Mouse (Mus musculus): Measurements from ENCODE around the gene Mpst. TPM values are rescaled to one million over a fixed set of nuclear protein-coding genes. Genes with fewer than 3 reads are reported as not detected.

Gene Mpst
- 136 and 145 TPM in 2 replicates for polyA plus RNA-seq (2012; rRNA removed)

- TF ChIP-seq POLR2A (IDR thresholded peaks at IDR 0.05; ENCODE audit: borderline replicate concordance, extremely low read depth, low read depth, low read length) (peak; percentile 93), CTCF (IDR thresholded peaks at IDR 0.05; ENCODE audit: insufficient read depth, low read length) (no peak)
- peak within 1 kb of the TSS; percentile 94 for H3K4me3 ChIP-seq (replicated peaks; ENCODE audit: extremely low read depth, low read depth, low read length)
- peak; percentile 92 for DNase-seq
- H3K4me1 ChIP-seq (ENCODE audit: control insufficient read depth, insufficient read depth, low read length): peaks cover 8% of the 10 kb centered on the region
- under 1% methylated on average over 40 of the region's 40 CpGs for WGBS
Observed at GRCm38 (mm10) chr15:78406293-78406934, at the start of gene Mpst. Gene Mpst, plus strand, starts transcription at chr15:78406416.

GRCm38 (mm10) chr15:78365916-78366315 is 40.3 kb upstream of the Mpst start:
- Histone ChIP-seq H3K4me1 (ENCODE audit: control insufficient read depth, insufficient read depth, low read length) (peaks cover 4% of the 10 kb centered on the region; the same call in 1 of the 2 replicates), H3K4me3 (replicated peaks; ENCODE audit: extremely low read depth, low read depth, low read length) (no peak overlapping the region)
- TF ChIP-seq POLR2A (IDR thresholded peaks at IDR 0.05; ENCODE audit: borderline replicate concordance, extremely low read depth, low read depth, low read length) (no peak), CTCF (IDR thresholded peaks at IDR 0.05; ENCODE audit: insufficient read depth, low read length) (no peak)
- DNase-seq: no peak
- 67% methylated on average over 2 of the region's 2 CpGs for WGBS

GRCm38 (mm10) chr15:78366875-78367274 is 39.3 kb upstream of the Mpst start:
- WGBS: 75% methylated on average over 8 of the region's 8 CpGs
- Histone ChIP-seq H3K4me1 (ENCODE audit: control insufficient read depth, insufficient read depth, low read length) (peaks cover 9% of the 10 kb centered on the region), H3K4me3 (replicated peaks; ENCODE audit: extremely low read depth, low read depth, low read length) (no peak overlapping the region)
- no peak for DNase-seq
- TF ChIP-seq CTCF (IDR thresholded peaks at IDR 0.05; ENCODE audit: insufficient read depth, low read length) (no peak), POLR2A (IDR thresholded peaks at IDR 0.05; ENCODE audit: borderline replicate concordance, extremely low read depth, low read depth, low read length) (no peak)

GRCm38 (mm10) chr15:78367811-78368210 is 38.4 kb upstream of the Mpst start:
- no peak overlapping the region for H3K4me3 ChIP-seq (replicated peaks; ENCODE audit: extremely low read depth, low read depth, low read length)
- WGBS: 74% methylated on average over 3 of the region's 3 CpGs
- no peak for DNase-seq
- no peak for TF ChIP-seq POLR2A (IDR thresholded peaks at IDR 0.05; ENCODE audit: borderline replicate concordance, extremely low read depth, low read depth, low read length)
- peaks cover 15% of the 10 kb centered on the region for H3K4me1 ChIP-seq (ENCODE audit: control insufficient read depth, insufficient read depth, low read length)

- peak; percentile 61 for DNase-seq
- TF ChIP-seq POLR2A (IDR thresholded peaks at IDR 0.05; ENCODE audit: borderline replicate concordance, extremely low read depth, low read depth, low read length) (no peak), CTCF (IDR thresholded peaks at IDR 0.05; ENCODE audit: insufficient read depth, low read length) (peak; percentile 82)
- whole genome bisulfite sequencing: 4% methylated on average over 8 of the region's 8 CpGs
- H3K4me1 ChIP-seq (ENCODE audit: control insufficient read depth, insufficient read depth, low read length): peaks cover 20% of the 10 kb centered on the region
- no peak overlapping the region for H3K4me3 ChIP-seq (replicated peaks; ENCODE audit: extremely low read depth, low read depth, low read length)
Observed at GRCm38 (mm10) chr15:78368926-78369346, 37.3 kb upstream of the Mpst start.

GRCm38 (mm10) chr15:78369641-78370040 is 36.6 kb upstream of the Mpst start:
- TF ChIP-seq POLR2A (IDR thresholded peaks at IDR 0.05; ENCODE audit: borderline replicate concordance, extremely low read depth, low read depth, low read length) (no peak), CTCF (IDR thresholded peaks at IDR 0.05; ENCODE audit: insufficient read depth, low read length) (no peak)

GRCm38 (mm10) chr15:78372796-78373195 is 33.4 kb upstream of the Mpst start:
- WGBS: 31% methylated on average over 3 of the region's 3 CpGs
- TF ChIP-seq CTCF (IDR thresholded peaks at IDR 0.05; ENCODE audit: insufficient read depth, low read length) (no peak), POLR2A (IDR thresholded peaks at IDR 0.05; ENCODE audit: borderline replicate concordance, extremely low read depth, low read depth, low read length) (no peak)

More at GRCm38 (mm10) chr15:78369641-78370040, 36.6 kb upstream of the Mpst start:
- WGBS: 61% methylated on average over 1 of the region's 1 CpGs
- Histone ChIP-seq H3K4me1 (ENCODE audit: control insufficient read depth, insufficient read depth, low read length) (peaks cover 22% of the 10 kb centered on the region), H3K4me3 (replicated peaks; ENCODE audit: extremely low read depth, low read depth, low read length) (no peak overlapping the region)
- no peak for DNase-seq

GRCm38 (mm10) chr15:78374204-78374603 is 32.0 kb upstream of the Mpst start:
- no peak for DNase-seq
- 51% methylated on average over 3 of the region's 3 CpGs for WGBS
- H3K4me3 ChIP-seq (replicated peaks; ENCODE audit: extremely low read depth, low read depth, low read length): no peak overlapping the region
- peaks cover 18% of the 10 kb centered on the region for H3K4me1 ChIP-seq (ENCODE audit: control insufficient read depth, insufficient read depth, low read length)
- TF ChIP-seq POLR2A (IDR thresholded peaks at IDR 0.05; ENCODE audit: borderline replicate concordance, extremely low read depth, low read depth, low read length): no peak
- no peak for TF ChIP-seq CTCF (IDR thresholded peaks at IDR 0.05; ENCODE audit: insufficient read depth, low read length)

More at GRCm38 (mm10) chr15:78372796-78373195, 33.4 kb upstream of the Mpst start:
- no peak for DNase-seq
- peaks cover 22% of the 10 kb centered on the region for H3K4me1 ChIP-seq (ENCODE audit: control insufficient read depth, insufficient read depth, low read length)
- no peak overlapping the region for H3K4me3 ChIP-seq (replicated peaks; ENCODE audit: extremely low read depth, low read depth, low read length)

GRCm38 (mm10) chr15:78377859-78378258 is 28.4 kb upstream of the Mpst start:
- no peak for TF ChIP-seq CTCF (IDR thresholded peaks at IDR 0.05; ENCODE audit: insufficient read depth, low read length)
- TF ChIP-seq POLR2A (IDR thresholded peaks at IDR 0.05; ENCODE audit: borderline replicate concordance, extremely low read depth, low read depth, low read length): no peak
- peaks cover 7% of the 10 kb centered on the region for H3K4me1 ChIP-seq (ENCODE audit: control insufficient read depth, insufficient read depth, low read length)
- DNase-seq: no peak
- H3K4me3 ChIP-seq (replicated peaks; ENCODE audit: extremely low read depth, low read depth, low read length): no peak overlapping the region
- WGBS: 88% methylated on average over 10 of the region's 10 CpGs

GRCm38 (mm10) chr15:78378556-78378955 is 27.7 kb upstream of the Mpst start:
- no peak for TF ChIP-seq CTCF (IDR thresholded peaks at IDR 0.05; ENCODE audit: insufficient read depth, low read length)
- TF ChIP-seq POLR2A (IDR thresholded peaks at IDR 0.05; ENCODE audit: borderline replicate concordance, extremely low read depth, low read depth, low read length): no peak
- whole genome bisulfite sequencing: 62% methylated on average over 10 of the region's 10 CpGs
- no peak for DNase-seq
- peaks cover 3% of the 10 kb centered on the region for H3K4me1 ChIP-seq (ENCODE audit: control insufficient read depth, insufficient read depth, low read length)
- no peak overlapping the region for H3K4me3 ChIP-seq (replicated peaks; ENCODE audit: extremely low read depth, low read depth, low read length)

All from lung, adult 2 months (tissue).